Mouse (Mus musculus) liver, embryonic 14.5 days (tissue): ENCODE measurements around the gene Olfr155.

Source experiments
- CTCF ChIP-seq: IDR thresholded peaks from 2 replicates; pipeline ENCODE4 v1.5.1; 2016; ENCODE audit warnings: antibody characterized with exemption, low read depth, control low read depth
- EP300 ChIP-seq: IDR thresholded peaks from 2 replicates; pipeline ENCODE4 v1.6.1; 2016; ENCODE audit warnings: antibody characterized with exemption, low read depth

- TF ChIP-seq CTCF = no peak
- no peak for TF ChIP-seq EP300
These were observed 28.2 kb downstream of the Olfr155 start for GRCm38 (mm10) chr4:43879566-43879965.
